Mouse (Mus musculus) ES-Bruce4 (cell line): ENCODE results near the gene Pusl1.

ENCODE experiments used
- CTCF ChIP-seq: IDR thresholded peaks from one replicate; pipeline ENCODE4 v1.8.1; 2011; ENCODE audit warnings: low read depth, low read length
- POLR2A ChIP-seq: IDR thresholded peaks from one replicate; pipeline ENCODE4 v1.8.1; 2011; ENCODE audit warnings: low read length; ENCODE audit not compliant: insufficient read depth

GRCm38 (mm10) chr4:155904318-155905102 lies 12.9 kb upstream of the Pusl1 start:
- TF ChIP-seq CTCF (peak; percentile 60), POLR2A (no peak)
